Mouse (Mus musculus): ENCODE measurements around the gene Slc38a6.
A peak's percentile ranks its signal among the peaks of the same experiment; 100 is the strongest.

Gene Slc38a6

GRCm38 (mm10) chr12:73394571-73394970 lies 108.0 kb downstream of the Slc38a6 start:
- DNase-seq: no peak

GRCm38 (mm10) chr12:73399426-73399825 lies 112.8 kb downstream of the Slc38a6 start:
- peak in 1 of 2 experiments; percentile 10 for DNase-seq

GRCm38 (mm10) chr12:73400481-73401025 lies 114.0 kb downstream of the Slc38a6 start:
- DNase-seq: no peak

GRCm38 (mm10) chr12:73401520-73402130 lies 115.0 kb downstream of the Slc38a6 start:
- DNase-seq: peak; percentile 45 to 52

GRCm38 (mm10) chr12:73402137-73402712 lies 115.6 kb downstream of the Slc38a6 start:
- no peak for DNase-seq

- DNase-seq: no peak
These were observed 116.5 kb downstream of the Slc38a6 start for GRCm38 (mm10) chr12:73402851-73403665.

All from cerebellum, postnatal 10 days (tissue).